Mouse (Mus musculus) skeletal muscle tissue, postnatal 0 days (tissue): Measurements from ENCODE around the gene Fat1. TPM values are rescaled to one million over a fixed set of nuclear protein-coding genes. Genes with fewer than 3 reads are reported as not detected.

Experiments
- polyA plus RNA-seq: library from polyadenylated mRNA; unstranded; fragments of >200 nt; fragmentation: Nextera tagmentation; extraction: Ambion mirVana; gene quantifications from 2 replicates; pipeline ENCODE4 v1.2.1, GENCODE M21; 2015

Gene Fat1
- 4.6 and 5.7 TPM in 2 replicates for polyA plus RNA-seq

DNA sequence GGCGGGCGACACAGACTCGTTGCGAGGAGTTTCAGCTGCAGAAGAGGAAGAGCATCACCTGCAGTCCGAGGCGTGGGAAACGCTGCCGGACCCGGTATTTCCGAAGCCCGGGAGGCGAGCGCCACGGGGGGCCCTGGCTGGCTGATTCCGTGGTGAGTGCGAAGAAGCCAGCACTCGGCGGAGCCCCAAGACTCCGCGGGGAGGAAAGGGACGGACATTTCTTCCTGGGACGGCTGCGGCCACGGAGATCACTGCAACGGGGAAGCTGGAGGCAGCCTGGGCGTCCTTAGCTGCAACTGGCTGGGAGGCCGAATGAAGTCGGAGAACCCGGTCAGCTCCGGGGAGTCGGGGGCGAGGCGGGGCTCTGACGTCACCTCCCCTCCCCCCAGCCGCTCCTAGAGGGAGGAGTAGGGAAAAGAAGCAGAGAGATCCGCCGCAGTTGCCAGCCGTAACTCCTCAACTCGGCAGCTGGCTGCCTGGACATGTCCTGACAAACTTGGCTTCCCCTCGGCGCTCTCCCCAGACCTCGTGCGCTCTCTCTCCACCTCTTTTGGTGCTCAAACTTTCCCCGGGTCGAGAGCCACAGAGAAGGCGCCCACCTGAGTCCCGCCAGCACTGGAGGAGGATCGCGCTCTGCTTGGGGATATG lies at the start of gene Fat1:
TSS of gene Fat1 (plus strand) at position 598 of the 648 bp plus-strand sequence.

DNA sequence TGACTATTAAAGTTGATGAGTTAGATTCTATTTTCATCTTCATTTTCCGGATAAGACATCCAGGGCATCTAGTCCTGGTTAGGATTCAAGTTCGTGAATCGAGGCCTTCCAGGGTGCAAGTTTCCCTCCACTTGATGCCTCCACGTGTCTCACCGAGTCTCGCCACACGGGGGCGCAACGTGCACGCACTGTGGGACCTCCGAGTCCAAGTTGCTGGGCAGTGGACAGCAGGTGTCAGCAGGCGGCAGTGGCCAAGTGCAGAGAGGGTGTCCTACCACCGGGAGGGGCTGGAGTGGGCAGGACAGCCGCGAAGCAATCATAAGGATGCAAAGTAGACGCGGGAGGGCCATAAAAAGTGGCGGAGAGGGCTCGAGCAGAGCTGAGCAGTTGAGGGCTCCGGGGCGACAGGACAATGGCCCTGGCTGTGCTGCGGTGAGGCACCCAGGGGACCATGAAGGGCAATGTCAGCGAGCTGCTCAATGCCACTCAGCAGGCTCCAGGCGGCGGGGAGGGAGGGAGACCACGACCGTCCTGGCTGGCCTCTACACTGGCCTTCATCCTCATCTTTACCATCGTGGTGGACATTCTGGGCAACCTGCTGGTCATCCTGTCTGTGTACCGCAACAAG lies 133.6 kb downstream of the Fat1 start, which contains the start of gene Mtnr1a:
TSS of gene Mtnr1a (plus strand) at position 379 of the 628 bp plus-strand sequence.

Other genes with a start within 250 kb of the Fat1 start
- not detected in 2 replicates for gene Mtnr1a, start 133.7 kb downstream of the Fat1 start, polyA plus RNA-seq